Mouse (Mus musculus) stomach, embryonic 16.5 days (tissue): ENCODE data around the gene Hmgb3. TPM values are rescaled to one million over a fixed set of nuclear protein-coding genes. Genes with fewer than 3 reads are reported as not detected.

ENCODE experiments used
- ATAC-seq: fragments of 200-750 bp; cut with Nextera tagmentation; 2 replicates; pipeline ENCODE4 v1.8.0; 2017; ENCODE audit warnings: moderate number of reproducible peaks, moderate TSS enrichment; ENCODE audit not compliant: insufficient read depth, low FRiP score
- H3K27ac ChIP-seq: fragments of 300-500 bp; sonication (generic); 2 replicates; pipeline ENCODE4 v1.5.1; 2014; ENCODE audit warnings: low read length
- H3K27me3 ChIP-seq: fragments of 300-500 bp; sonication (generic); 2 replicates; pipeline ENCODE4 v1.6.1; 2014; ENCODE audit warnings: low read length, control low read depth, mixed read lengths; ENCODE audit not compliant: control insufficient read depth, insufficient read depth
- H3K36me3 ChIP-seq: fragments of 300-500 bp; sonication (generic); 2 replicates; pipeline ENCODE4 v1.6.1; 2014; ENCODE audit warnings: low read length; ENCODE audit not compliant: control insufficient read depth, insufficient read depth
- H3K4me1 ChIP-seq: fragments of 300-500 bp; sonication (generic); 2 replicates; pipeline ENCODE4 v1.6.1; 2014; ENCODE audit warnings: low read length, control low read depth, mixed read lengths; ENCODE audit not compliant: control insufficient read depth, insufficient read depth
- H3K4me2 ChIP-seq: fragments of 300-500 bp; sonication (generic); 2 replicates; pipeline ENCODE4 v1.6.1; 2014; ENCODE audit warnings: low read depth, low read length, mixed read lengths
- H3K4me3 ChIP-seq: fragments of 300-500 bp; sonication (generic); replicated peaks from 2 replicates; pipeline ENCODE4 v1.5.1; 2014; ENCODE audit warnings: mild to moderate bottlenecking, low read length
- H3K9ac ChIP-seq: fragments of 300-500 bp; sonication (generic); 2 replicates; pipeline ENCODE4 v1.6.1; 2014; ENCODE audit warnings: low read length
- H3K9me3 ChIP-seq: fragments of 300-500 bp; sonication (generic); replicated peaks from 2 replicates; pipeline ENCODE4 v1.6.1; 2016; ENCODE audit warnings: low read length, control low read depth; ENCODE audit not compliant: control insufficient read depth
- WGBS: fragments of 180-500 bp; shearing (Covaris S2); extraction: QIAGEN DNeasy Blood & Tissue Kit; methylation state at CpG from one replicate; pipeline ENCODE4 v1.1.7; 2014; 5-methylcytosine and 5-hydroxymethylcytosine counted together
- polyA plus RNA-seq: library from polyadenylated mRNA; unstranded; fragments of >200 nt; fragmentation: Nextera tagmentation; extraction: Ambion mirVana; gene quantifications from 2 replicates; pipeline ENCODE4 v1.2.1, GENCODE M21; 2015

Hmgb3 gene
- polyA plus RNA-seq, 1 experiment from 2014 or later, result 163 TPM

- H3K27me3 ChIP-seq, result no peaks in the 10 kb centered on the region; the same call in 1 of the 2 replicates
- no peak overlapping the region for H3K4me3 ChIP-seq
- no peak for ATAC-seq
- no peaks in the 10 kb centered on the region; the same call in 1 of the 2 replicates for H3K4me1 ChIP-seq
- no peaks in the 10 kb centered on the region for H3K9me3 ChIP-seq
- no peak overlapping the region for H3K27ac ChIP-seq
- H3K4me2 ChIP-seq, result no peak overlapping the region
- WGBS, result 65% methylated on average over 3 of the region's 3 CpGs
- H3K36me3 ChIP-seq, result no peaks in the 10 kb centered on the region
- H3K9ac ChIP-seq, result no peak overlapping the region
Observed at GRCm38 (mm10) chrX:71532635-71533034, 23.1 kb upstream of the Hmgb3 start.

- ATAC-seq, result no peak
- no peak overlapping the region for H3K4me2 ChIP-seq
- no peak overlapping the region for H3K4me3 ChIP-seq
- no peaks in the 10 kb centered on the region for H3K4me1 ChIP-seq
- WGBS, result 76% methylated on average over 5 of the region's 5 CpGs
- H3K27ac ChIP-seq, result no peak overlapping the region
- no peaks in the 10 kb centered on the region for H3K36me3 ChIP-seq
- no peak overlapping the region for H3K9ac ChIP-seq
- no peaks in the 10 kb centered on the region for H3K9me3 ChIP-seq
- H3K27me3 ChIP-seq, result no peaks in the 10 kb centered on the region; the same call in 1 of the 2 replicates
Observed at GRCm38 (mm10) chrX:71534102-71534501, 21.6 kb upstream of the Hmgb3 start.

- no peak for ATAC-seq
- WGBS, result 63% methylated on average over 2 of the region's 2 CpGs
- H3K9me3 ChIP-seq, result no peaks in the 10 kb centered on the region
Observed at GRCm38 (mm10) chrX:71537791-71538190, 17.9 kb upstream of the Hmgb3 start.

GRCm38 (mm10) chrX:71540821-71541510 lies 14.8 kb upstream of the Hmgb3 start:
- Histone ChIP-seq H3K4me1 (no peaks in the 10 kb centered on the region), H3K9me3 (no peaks in the 10 kb centered on the region), H3K27me3 (0 out of 2 replicates have a peak, but pooled peaks cover 3% of the 10 kb centered on the region), H3K4me2 (no peak overlapping the region), H3K9ac (no peak overlapping the region), H3K27ac (no peak overlapping the region), H3K36me3 (no peaks in the 10 kb centered on the region), H3K4me3 (no peak overlapping the region)
- WGBS, result 82% methylated on average over 7 of the region's 7 CpGs
- ATAC-seq, result no peak

More at GRCm38 (mm10) chrX:71537791-71538190, 17.9 kb upstream of the Hmgb3 start:
- Histone ChIP-seq H3K4me3 (no peak overlapping the region), H3K4me1 (no peaks in the 10 kb centered on the region), H3K9ac (no peak overlapping the region), H3K27me3 (0 out of 2 replicates have a peak, but pooled peaks cover 3% of the 10 kb centered on the region), H3K4me2 (no peak overlapping the region), H3K27ac (no peak overlapping the region), H3K36me3 (no peaks in the 10 kb centered on the region)

GRCm38 (mm10) chrX:71544731-71545130 lies 11.0 kb upstream of the Hmgb3 start:
- ATAC-seq, result no peak
- H3K27ac ChIP-seq, result no peak overlapping the region
- H3K27me3 ChIP-seq, result no peaks in the 10 kb centered on the region
- no peak overlapping the region for H3K4me2 ChIP-seq
- 61% methylated on average over 5 of the region's 5 CpGs for WGBS
- H3K9ac ChIP-seq, result no peak overlapping the region
- no peak overlapping the region for H3K4me3 ChIP-seq
- no peaks in the 10 kb centered on the region for H3K4me1 ChIP-seq
- H3K36me3 ChIP-seq, result no peaks in the 10 kb centered on the region
- no peaks in the 10 kb centered on the region for H3K9me3 ChIP-seq

GRCm38 (mm10) chrX:71545163-71545562 lies 10.6 kb upstream of the Hmgb3 start:
- ATAC-seq, result no peak
- 63% methylated on average over 2 of the region's 2 CpGs for WGBS
- Histone ChIP-seq H3K4me2 (no peak overlapping the region), H3K9ac (no peak overlapping the region), H3K27me3 (no peaks in the 10 kb centered on the region), H3K27ac (no peak overlapping the region), H3K36me3 (no peaks in the 10 kb centered on the region), H3K9me3 (no peaks in the 10 kb centered on the region), H3K4me3 (no peak overlapping the region), H3K4me1 (no peaks in the 10 kb centered on the region)

GRCm38 (mm10) chrX:71556115-71556941 lies 610 bp downstream of the Hmgb3 start:
- no peaks in the 10 kb centered on the region for H3K27me3 ChIP-seq
- peak overlapping the region; percentile 49 for H3K4me2 ChIP-seq
- peak overlapping the region; percentile 91 for H3K27ac ChIP-seq
- peak overlapping the region; percentile 85 for H3K9ac ChIP-seq
- peak overlapping the region; percentile 68 for H3K4me3 ChIP-seq
- H3K36me3 ChIP-seq, result no peaks in the 10 kb centered on the region
- ATAC-seq, result peak; percentile 77
- no peaks in the 10 kb centered on the region for H3K4me1 ChIP-seq
- 12% methylated on average over 52 of the region's 112 CpGs for WGBS
- no peaks in the 10 kb centered on the region for H3K9me3 ChIP-seq

GRCm38 (mm10) chrX:71556965-71557491 lies 1.3 kb downstream of the Hmgb3 start:
- Histone ChIP-seq H3K4me1 (no peaks in the 10 kb centered on the region), H3K4me2 (peak overlapping the region; percentile 48), H3K9me3 (no peaks in the 10 kb centered on the region), H3K36me3 (no peaks in the 10 kb centered on the region), H3K27ac (peak overlapping the region; percentile 91; the same call in 1 of the 2 replicates), H3K27me3 (no peaks in the 10 kb centered on the region), H3K4me3 (peak overlapping the region; percentile 68), H3K9ac (peak overlapping the region; percentile 85)
- 10% methylated on average over 29 of the region's 37 CpGs for WGBS
- ATAC-seq, result no peak

GRCm38 (mm10) chrX:71559336-71559735 lies 3.6 kb downstream of the Hmgb3 start:
- WGBS, result 81% methylated on average over 2 of the region's 2 CpGs
- Histone ChIP-seq H3K4me2 (no peak overlapping the region), H3K4me1 (no peaks in the 10 kb centered on the region), H3K27ac (no peak overlapping the region), H3K36me3 (no peaks in the 10 kb centered on the region), H3K9ac (no peak overlapping the region), H3K9me3 (no peaks in the 10 kb centered on the region), H3K27me3 (no peaks in the 10 kb centered on the region), H3K4me3 (no peak overlapping the region)
- no peak for ATAC-seq
